Mouse (Mus musculus) neural tube, embryonic 13.5 days (tissue): ENCODE measurements at regions not wholly inside any gene's neighbourhood (a gene's known extent, or its start where the extent isn't known, plus 50 kb on each side); places are given as distances from the start of the nearest gene placed in this dataset.

Experiments used
- ATAC-seq: fragments of 200-750 bp; cut with Nextera tagmentation; 2 replicates; pipeline ENCODE4 v1.8.0; 2017; ENCODE audit warnings: low read depth, mild to moderate bottlenecking, moderate TSS enrichment, moderate library complexity
- H3K27ac ChIP-seq: fragments of 300-500 bp; sonication (generic); replicated peaks from 2 replicates; pipeline ENCODE4 v1.5.1; 2015; ENCODE audit warnings: moderate library complexity, mild to moderate bottlenecking, inconsistent platforms
- H3K27me3 ChIP-seq: fragments of 300-500 bp; sonication (generic); 2 replicates; pipeline ENCODE4 v1.6.1; 2015; ENCODE audit warnings: mild to moderate bottlenecking, inconsistent platforms
- H3K36me3 ChIP-seq: fragments of 300-500 bp; sonication (generic); 2 replicates; pipeline ENCODE4 v1.6.1; 2015; ENCODE audit warnings: mild to moderate bottlenecking, inconsistent platforms
- H3K4me1 ChIP-seq: fragments of 300-500 bp; sonication (generic); replicated peaks from 2 replicates; pipeline ENCODE4 v1.6.1; 2015; ENCODE audit warnings: inconsistent platforms
- H3K4me2 ChIP-seq: fragments of 300-500 bp; sonication (generic); 2 replicates; pipeline ENCODE4 v1.6.1; 2015; ENCODE audit warnings: inconsistent platforms, mild to moderate bottlenecking, moderate library complexity
- H3K4me3 ChIP-seq: fragments of 300-500 bp; sonication (generic); 2 replicates; pipeline ENCODE4 v1.5.1; 2015; ENCODE audit warnings: mild to moderate bottlenecking, inconsistent platforms
- H3K9ac ChIP-seq: fragments of 300-500 bp; sonication (generic); 2 replicates; pipeline ENCODE4 v1.6.1; 2015; ENCODE audit warnings: moderate library complexity, mild to moderate bottlenecking, inconsistent platforms
- H3K9me3 ChIP-seq: fragments of 300-500 bp; sonication (generic); 2 replicates; pipeline ENCODE4 v1.6.1; 2016; ENCODE audit warnings: inconsistent platforms
- WGBS: fragments of 180-500 bp; shearing (Covaris S2); methylation state at CpG from one replicate; pipeline ENCODE4 v1.1.7; 2015; 5-methylcytosine and 5-hydroxymethylcytosine counted together

DNA sequence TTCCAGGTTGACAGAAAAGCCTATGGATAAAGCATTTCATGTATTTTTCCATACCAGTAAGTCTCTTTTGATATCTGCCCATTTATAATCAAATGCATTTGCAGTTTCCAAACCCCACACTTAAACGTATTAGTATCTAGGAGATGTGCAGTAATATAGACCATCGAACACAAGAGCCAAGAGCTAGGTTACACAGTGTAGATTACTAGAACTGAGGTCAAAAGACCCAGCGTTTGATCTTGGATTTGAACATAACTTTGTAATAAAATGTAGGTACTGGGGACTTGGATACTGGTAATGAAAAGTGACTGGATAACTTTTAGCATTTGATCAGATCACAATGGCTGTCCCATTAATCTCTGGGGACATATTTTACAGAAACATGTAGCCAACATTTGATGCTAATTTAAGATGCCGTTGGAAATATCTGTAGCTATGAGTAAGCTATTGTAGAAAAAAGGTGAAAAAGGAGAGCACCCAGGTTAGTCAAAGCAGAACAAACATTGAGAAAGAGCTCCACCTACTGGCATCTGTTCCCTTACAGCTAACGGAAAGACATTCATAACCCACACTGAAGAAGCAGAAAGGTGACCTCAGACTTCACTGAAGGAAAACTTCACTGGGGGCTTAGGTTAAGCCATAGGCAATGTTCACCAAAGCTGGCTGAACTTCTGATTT is 296.5 kb downstream of the Rps29 start:
- no peaks in the 10 kb centered on the region for H3K9me3 ChIP-seq
- H3K36me3 ChIP-seq, result no peaks in the 10 kb centered on the region
- no peaks in the 10 kb centered on the region for H3K27me3 ChIP-seq
- 49% methylated on average over 5 of the region's 5 CpGs for WGBS
- H3K4me2 ChIP-seq, result no peak overlapping the region
- no peak overlapping the region for H3K9ac ChIP-seq
- H3K27ac ChIP-seq, result no peak overlapping the region
- no peak for ATAC-seq
- no peak overlapping the region for H3K4me3 ChIP-seq
- no peaks in the 10 kb centered on the region for H3K4me1 ChIP-seq

DNA sequence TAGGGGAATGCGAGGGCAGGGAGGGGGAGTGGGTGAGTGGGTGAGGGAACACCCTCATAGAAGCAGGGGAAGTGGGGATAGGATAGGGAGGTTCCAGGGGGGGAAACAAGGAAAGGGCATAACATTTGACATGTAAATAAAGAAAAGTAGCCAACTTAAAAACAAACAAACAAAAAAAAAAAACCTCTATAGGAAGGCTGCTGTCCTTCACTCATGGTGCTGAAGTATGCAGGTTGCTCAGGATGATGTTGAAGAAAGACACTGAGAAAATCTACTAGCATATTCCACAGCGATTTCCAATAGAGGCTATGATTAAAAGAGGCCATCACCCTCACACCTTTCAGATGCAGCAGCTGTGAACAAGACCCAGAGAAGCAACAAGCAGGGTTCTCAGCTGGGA is 298.7 kb downstream of the Rps29 start:
- WGBS, result 71% methylated on average over 2 of the region's 2 CpGs
- Histone ChIP-seq H3K27ac (no peak overlapping the region), H3K4me3 (no peak overlapping the region), H3K36me3 (no peaks in the 10 kb centered on the region), H3K9ac (no peak overlapping the region), H3K27me3 (no peaks in the 10 kb centered on the region), H3K9me3 (no peaks in the 10 kb centered on the region), H3K4me2 (no peak overlapping the region), H3K4me1 (no peaks in the 10 kb centered on the region)
- ATAC-seq, result no peak

- Histone ChIP-seq H3K4me1 (no peaks in the 10 kb centered on the region), H3K9ac (no peak overlapping the region), H3K27me3 (no peaks in the 10 kb centered on the region), H3K4me2 (no peak overlapping the region), H3K27ac (no peak overlapping the region), H3K9me3 (0 out of 2 replicates have a peak, but pooled peaks cover 8% of the 10 kb centered on the region), H3K36me3 (no peaks in the 10 kb centered on the region), H3K4me3 (no peak overlapping the region)
- ATAC-seq, result no peak
- WGBS, result 81% methylated on average over 9 of the region's 9 CpGs
Measured at GRCm38 (mm10) chr12:68849616-68850140, 309.3 kb downstream of the Rps29 start.

- no peak overlapping the region for H3K9ac ChIP-seq
- 96% methylated on average over 8 of the region's 8 CpGs for WGBS
- H3K4me2 ChIP-seq, result no peak overlapping the region
- H3K27me3 ChIP-seq, result no peaks in the 10 kb centered on the region
- H3K36me3 ChIP-seq, result no peaks in the 10 kb centered on the region
- no peaks in the 10 kb centered on the region for H3K4me1 ChIP-seq
- ATAC-seq, result no peak
- no peak overlapping the region for H3K27ac ChIP-seq
- H3K4me3 ChIP-seq, result no peak overlapping the region
- H3K9me3 ChIP-seq, result no peaks in the 10 kb centered on the region
Measured at GRCm38 (mm10) chr12:68840815-68841214, 318.2 kb downstream of the Rps29 start.

DNA sequence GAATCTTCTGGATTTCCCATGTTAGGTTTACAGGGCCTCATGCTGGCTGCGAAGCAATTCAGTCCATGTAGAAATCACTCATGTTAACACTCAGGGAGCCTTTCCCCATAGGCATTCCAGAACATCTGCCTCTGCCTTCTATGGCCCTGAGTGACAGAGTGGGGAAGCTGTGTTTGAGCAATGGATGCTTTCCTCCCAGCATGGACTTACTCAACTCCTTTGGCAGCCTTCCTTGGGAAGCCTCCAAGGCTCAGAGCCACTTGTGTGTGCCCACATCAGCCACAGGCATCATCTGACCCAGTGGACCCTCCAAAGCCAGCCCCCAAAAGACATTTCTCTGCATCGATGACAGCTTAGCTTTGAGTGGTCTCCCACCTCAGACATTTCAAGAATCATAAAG is 318.8 kb downstream of the Rps29 start:
- Histone ChIP-seq H3K27me3 (no peaks in the 10 kb centered on the region), H3K36me3 (no peaks in the 10 kb centered on the region), H3K4me3 (no peak overlapping the region), H3K9me3 (no peaks in the 10 kb centered on the region), H3K4me1 (no peaks in the 10 kb centered on the region), H3K9ac (no peak overlapping the region), H3K4me2 (no peak overlapping the region), H3K27ac (no peak overlapping the region)
- no peak for ATAC-seq
- 88% methylated on average over 2 of the region's 2 CpGs for WGBS

- no peaks in the 10 kb centered on the region for H3K4me1 ChIP-seq
- no peak overlapping the region for H3K4me3 ChIP-seq
- no peak overlapping the region for H3K27ac ChIP-seq
- no peak for ATAC-seq
- no peak overlapping the region for H3K9ac ChIP-seq
- WGBS, result 91% methylated on average over 3 of the region's 3 CpGs
- H3K9me3 ChIP-seq, result no peaks in the 10 kb centered on the region
- no peaks in the 10 kb centered on the region for H3K27me3 ChIP-seq
- no peak overlapping the region for H3K4me2 ChIP-seq
- H3K36me3 ChIP-seq, result no peaks in the 10 kb centered on the region
Measured at GRCm38 (mm10) chr12:68836023-68836422, 323.0 kb downstream of the Rps29 start.

GRCm38 (mm10) chr12:68833914-68834313 is 325.1 kb downstream of the Rps29 start:
- no peaks in the 10 kb centered on the region for H3K4me1 ChIP-seq
- no peak overlapping the region for H3K9ac ChIP-seq
- H3K9me3 ChIP-seq, result no peaks in the 10 kb centered on the region
- ATAC-seq, result no peak
- no peaks in the 10 kb centered on the region for H3K36me3 ChIP-seq
- H3K4me2 ChIP-seq, result no peak overlapping the region
- 75% methylated on average over 4 of the region's 4 CpGs for WGBS
- H3K27me3 ChIP-seq, result no peaks in the 10 kb centered on the region
- H3K27ac ChIP-seq, result no peak overlapping the region
- H3K4me3 ChIP-seq, result no peak overlapping the region

DNA sequence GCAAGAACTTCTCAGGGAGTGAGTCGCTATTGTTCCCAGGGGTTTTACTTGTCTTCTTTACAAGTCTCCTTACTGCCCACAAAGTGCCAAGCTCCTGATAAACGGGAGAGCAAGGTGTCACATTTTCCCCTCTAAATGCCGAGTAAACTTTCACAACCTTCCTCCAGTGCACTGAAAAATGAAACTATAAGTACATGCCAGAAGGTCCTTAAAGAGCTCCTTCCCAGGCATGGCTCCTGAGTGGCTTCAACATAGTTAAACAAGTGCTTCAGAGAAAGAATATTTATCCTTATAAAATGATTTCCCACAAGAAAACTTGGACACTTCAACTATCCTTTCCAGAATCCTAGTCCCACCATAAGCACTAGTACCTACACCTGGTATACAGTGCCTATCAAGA is 329.6 kb downstream of the Rps29 start:
- ATAC-seq, result no peak
- H3K4me2 ChIP-seq, result no peak overlapping the region
- no peak overlapping the region for H3K4me3 ChIP-seq
- WGBS, result 83% methylated on average over 3 of the region's 3 CpGs
- no peaks in the 10 kb centered on the region for H3K27me3 ChIP-seq
- no peak overlapping the region for H3K27ac ChIP-seq
- H3K9ac ChIP-seq, result no peak overlapping the region
- peaks cover 7% of the 10 kb centered on the region; the same call in 1 of the 2 replicates for H3K4me1 ChIP-seq
- no peaks in the 10 kb centered on the region for H3K9me3 ChIP-seq
- H3K36me3 ChIP-seq, result no peaks in the 10 kb centered on the region

GRCm38 (mm10) chr12:68827549-68828249 is 331.3 kb downstream of the Rps29 start:
- WGBS, result 65% methylated on average over 9 of the region's 9 CpGs
- ATAC-seq, result no peak
- no peaks in the 10 kb centered on the region for H3K9me3 ChIP-seq
- H3K36me3 ChIP-seq, result no peaks in the 10 kb centered on the region
- no peak overlapping the region for H3K27ac ChIP-seq
- H3K9ac ChIP-seq, result no peak overlapping the region
- no peaks in the 10 kb centered on the region for H3K27me3 ChIP-seq
- no peak overlapping the region for H3K4me2 ChIP-seq
- H3K4me1 ChIP-seq, result peaks cover 7% of the 10 kb centered on the region; the same call in 1 of the 2 replicates
- H3K4me3 ChIP-seq, result no peak overlapping the region

- no peak overlapping the region for H3K27ac ChIP-seq
- H3K27me3 ChIP-seq, result no peaks in the 10 kb centered on the region
- no peak overlapping the region for H3K4me2 ChIP-seq
- no peak for ATAC-seq
- H3K36me3 ChIP-seq, result no peaks in the 10 kb centered on the region
- no peak overlapping the region for H3K9ac ChIP-seq
- no peaks in the 10 kb centered on the region for H3K9me3 ChIP-seq
- no peaks in the 10 kb centered on the region for H3K4me1 ChIP-seq
- H3K4me3 ChIP-seq, result no peak overlapping the region
- 89% methylated on average over 5 of the region's 5 CpGs for WGBS
Measured at GRCm38 (mm10) chr12:68794396-68794795, 364.6 kb downstream of the Rps29 start.

DNA sequence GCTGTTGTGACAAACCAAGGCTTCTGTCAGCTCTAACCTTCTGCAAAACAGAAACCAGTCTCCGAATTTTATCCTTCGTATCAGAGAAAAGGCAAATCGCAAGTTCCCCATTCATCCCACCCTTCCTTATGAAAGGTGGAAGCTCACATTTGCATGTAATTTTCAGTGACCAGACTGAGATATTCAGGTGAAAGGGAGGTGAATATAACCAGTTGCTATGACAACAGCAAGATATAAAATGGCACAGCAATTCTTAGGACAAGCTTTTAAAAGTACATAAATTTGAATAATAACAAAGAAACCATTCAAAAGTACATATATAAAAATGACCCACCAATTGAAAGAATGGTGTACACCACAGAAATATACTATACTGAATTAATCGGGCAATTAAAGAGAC is 375.4 kb downstream of the Rps29 start:
- WGBS, result 89% methylated on average over 4 of the region's 4 CpGs

DNA sequence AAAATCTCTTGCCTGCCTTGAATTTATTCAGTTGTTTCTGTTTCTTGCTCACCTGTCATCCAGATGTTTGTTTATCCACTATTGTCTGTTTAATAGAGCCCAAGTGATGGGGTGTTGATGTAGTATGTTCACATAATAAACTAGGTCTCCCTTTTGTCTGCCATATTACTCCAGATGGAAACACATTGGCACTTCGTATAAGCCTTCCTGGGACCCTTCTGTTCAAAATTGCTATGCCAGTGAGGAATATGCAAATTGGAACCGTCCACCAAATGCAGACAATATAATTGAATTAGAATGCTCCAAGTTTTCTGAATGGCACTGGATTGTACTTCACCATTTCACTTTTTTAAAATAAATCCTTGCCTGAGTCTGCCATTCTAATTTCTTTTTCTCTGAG is 383.5 kb downstream of the Rps29 start:
- Histone ChIP-seq H3K36me3 (no peaks in the 10 kb centered on the region), H3K4me3 (no peak overlapping the region), H3K27me3 (no peaks in the 10 kb centered on the region), H3K9me3 (no peaks in the 10 kb centered on the region), H3K4me1 (no peaks in the 10 kb centered on the region), H3K9ac (no peak overlapping the region), H3K4me2 (no peak overlapping the region), H3K27ac (no peak overlapping the region)
- whole genome bisulfite sequencing, result 53% methylated on average over 2 of the region's 2 CpGs
- no peak for ATAC-seq

More for the DNA sequence above, 375.4 kb downstream of the Rps29 start:
- H3K36me3 ChIP-seq, result no peaks in the 10 kb centered on the region
- no peak for ATAC-seq
- no peaks in the 10 kb centered on the region for H3K9me3 ChIP-seq
- H3K27ac ChIP-seq, result no peak overlapping the region
- H3K4me2 ChIP-seq, result no peak overlapping the region
- no peaks in the 10 kb centered on the region for H3K27me3 ChIP-seq
- no peak overlapping the region for H3K4me3 ChIP-seq
- no peak overlapping the region for H3K9ac ChIP-seq
- no peaks in the 10 kb centered on the region for H3K4me1 ChIP-seq
